Mouse (Mus musculus) heart, adult 2 months (tissue): ENCODE results near the gene Intu.

Experiments
- CTCF ChIP-seq: fragments of 200-600 bp; IDR thresholded peaks from 2 replicates; pipeline ENCODE4 v1.8.1; 2022; ENCODE audit warnings: antibody characterized with exemption, mild to moderate bottlenecking, moderate library complexity
- EP300 ChIP-seq: fragments of 200-500 bp; IDR thresholded peaks from 2 replicates; pipeline ENCODE4 v1.6.1; 2011; ENCODE audit warnings: low read depth, low read length, control low read depth; ENCODE audit not compliant: insufficient read depth

GRCm38 (mm10) chr3:40532256-40532655, 1.2 kb downstream of the Intu start:
- TF ChIP-seq CTCF (no peak), EP300 (no peak)
